7 mouse cellular contexts compared by ENCODE assay signal in the genomic region with DNA sequence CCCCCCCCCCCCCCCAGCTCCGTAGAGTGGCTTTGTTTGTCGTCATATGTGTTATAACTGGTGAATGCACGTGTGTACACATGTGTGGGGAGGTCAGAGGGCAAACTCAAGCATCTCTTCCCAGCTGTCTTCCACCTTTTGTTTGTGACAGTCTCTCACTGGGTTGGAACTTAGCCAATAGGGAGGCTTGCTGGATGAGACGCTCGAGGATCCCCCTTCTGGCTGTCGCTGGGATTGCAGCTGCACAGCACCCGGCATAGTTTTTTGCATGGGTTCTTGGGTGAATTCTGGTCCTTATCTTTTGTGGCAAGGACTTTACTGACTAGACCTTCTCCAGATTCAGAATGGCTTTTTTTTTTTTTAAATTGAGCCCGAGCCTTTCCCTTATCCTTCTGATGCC.
A peak's percentile ranks its signal among the peaks of the same experiment; 100 is the strongest.
DNase-seq lines count a peak whose midpoint lies in the region; ATAC-seq and TF ChIP-seq lines count a peak whose summit lies in the region.

No protein-coding gene starts in this region.

- 27% methylated on average over 8 of the region's 8 CpGs for WGBS in forebrain, embryonic 14.5 days
- WGBS in intestine, postnatal 0 days: 35% methylated on average over 8 of the region's 8 CpGs
- WGBS in liver, postnatal 0 days (ENCODE audit: insufficient replicate concordance): 19% methylated on average over 8 of the region's 8 CpGs
- WGBS in small intestine, adult 2 months: 21% methylated on average over 8 of the region's 8 CpGs

- no peaks in the 10 kb centered on the region for H3K4me1 ChIP-seq in forebrain, embryonic 14.5 days (ENCODE audit: control insufficient read depth, insufficient read depth, low read length)
- H3K4me1 ChIP-seq in intestine, postnatal 0 days (replicated peaks; ENCODE audit: control insufficient read depth, insufficient read depth, low read length): no peaks in the 10 kb centered on the region
- no peaks in the 10 kb centered on the region for H3K4me1 ChIP-seq in liver, postnatal 0 days (ENCODE audit: insufficient read depth)
- H3K4me1 ChIP-seq in small intestine, adult 2 months (ENCODE audit: control insufficient read depth, insufficient read depth, insufficient read length, low read length): no peaks in the 10 kb centered on the region

- no peaks in the 10 kb centered on the region for H3K27me3 ChIP-seq in forebrain, embryonic 14.5 days (replicated peaks; ENCODE audit: control insufficient read depth, insufficient read depth, low read length)
- no peaks in the 10 kb centered on the region for H3K27me3 ChIP-seq in intestine, postnatal 0 days (replicated peaks; ENCODE audit: control insufficient read depth, insufficient read depth, low read length)
- no peaks in the 10 kb centered on the region for H3K27me3 ChIP-seq in liver, postnatal 0 days (ENCODE audit: insufficient read depth, low read length)
- H3K27me3 ChIP-seq in small intestine, adult 2 months (ENCODE audit: control insufficient read depth, insufficient read depth, low read length): no peaks in the 10 kb centered on the region

- TF ChIP-seq EP300 in liver, postnatal 0 days (IDR thresholded peaks at IDR 0.05; ENCODE audit: low read depth): no peak

- H3K9ac ChIP-seq in forebrain, embryonic 14.5 days (ENCODE audit: low read length): no peak overlapping the region
- H3K9ac ChIP-seq in intestine, postnatal 0 days (ENCODE audit: low read depth, low read length): no peak overlapping the region
- H3K9ac ChIP-seq in liver, postnatal 0 days (replicated peaks): no peak overlapping the region

- TF ChIP-seq CTCF in brain, embryonic 14.5 days (IDR thresholded peaks at IDR 0.05; ENCODE audit: borderline replicate concordance, extremely low read depth, insufficient read depth, insufficient read length): peak; percentile 75
- TF ChIP-seq CTCF in intestine, postnatal 0 days (IDR thresholded peaks at IDR 0.05; ENCODE audit: low read depth): peak; percentile 76
- peak; percentile 60 for TF ChIP-seq CTCF in liver, postnatal 0 days (IDR thresholded peaks at IDR 0.05; ENCODE audit: low read depth)
- TF ChIP-seq CTCF in small intestine, adult 2 months (IDR thresholded peaks at IDR 0.05; ENCODE audit: extremely low read depth, insufficient read length, insufficient replicate concordance, low read depth, low read length): peak; percentile 54; the same call in 1 of the 2 replicates

- no peak overlapping the region for H3K4me2 ChIP-seq in forebrain, embryonic 14.5 days (ENCODE audit: low read length)
- H3K4me2 ChIP-seq in intestine, postnatal 0 days (replicated peaks; ENCODE audit: low read depth): no peak overlapping the region
- no peak overlapping the region for H3K4me2 ChIP-seq in liver, postnatal 0 days (ENCODE audit: low read depth, low read length)

- H3K4me3 ChIP-seq in forebrain, embryonic 14.5 days (ENCODE audit: low read depth, low read length): no peak overlapping the region
- H3K4me3 ChIP-seq in intestine, postnatal 0 days (ENCODE audit: low read depth, low read length): no peak overlapping the region
- H3K4me3 ChIP-seq in liver, postnatal 0 days (ENCODE audit: low read depth, low read length): no peak overlapping the region
- no peak overlapping the region for H3K4me3 ChIP-seq in small intestine, adult 2 months (ENCODE audit: low read depth, low read length)

- no peaks in the 10 kb centered on the region for H3K9me3 ChIP-seq in forebrain, embryonic 14.5 days (replicated peaks; ENCODE audit: control insufficient read depth, low read length)
- H3K9me3 ChIP-seq in intestine, postnatal 0 days (ENCODE audit: control insufficient read depth): no peaks in the 10 kb centered on the region
- H3K9me3 ChIP-seq in liver, postnatal 0 days (ENCODE audit: low read length): no peaks in the 10 kb centered on the region

- no peak overlapping the region for H3K27ac ChIP-seq in forebrain, embryonic 14.5 days (ENCODE audit: low read depth, low read length)
- H3K27ac ChIP-seq in intestine, postnatal 0 days (ENCODE audit: low read depth, low read length): no peak overlapping the region
- no peak overlapping the region for H3K27ac ChIP-seq in liver, postnatal 0 days (ENCODE audit: low read depth)
- H3K27ac ChIP-seq in small intestine, adult 2 months (ENCODE audit: insufficient read depth, low read depth, low read length): no peak overlapping the region

- DNase-seq in urinary bladder, adult 2 months (ENCODE audit: low spot score): peak; percentile 29
- no peak for DNase-seq in urinary bladder, postnatal 10 days (ENCODE audit: low spot score)
- peak; percentile 78 for DNase-seq in brain, embryonic 14.5 days (ENCODE audit: low read depth)
- peak; percentile 84 for DNase-seq in forebrain, embryonic 14.5 days (ENCODE audit: low spot score)
- peak; percentile 50 for DNase-seq in liver, postnatal 0 days

- TF ChIP-seq POLR2A in brain, embryonic 14.5 days (IDR thresholded peaks at IDR 0.05; ENCODE audit: borderline replicate concordance, extremely low read depth, insufficient read depth, insufficient read length, poor library complexity, severe bottlenecking): no peak
- TF ChIP-seq POLR2A in small intestine, adult 2 months (IDR thresholded peaks at IDR 0.05; ENCODE audit: low read depth, low read length): no peak

- no peaks in the 10 kb centered on the region for H3K36me3 ChIP-seq in forebrain, embryonic 14.5 days (ENCODE audit: control insufficient read depth, insufficient read depth, low read length)
- H3K36me3 ChIP-seq in intestine, postnatal 0 days (ENCODE audit: control insufficient read depth, insufficient read depth): no peaks in the 10 kb centered on the region
- no peaks in the 10 kb centered on the region for H3K36me3 ChIP-seq in liver, postnatal 0 days (replicated peaks; ENCODE audit: insufficient read depth, low read length)
- H3K36me3 ChIP-seq in small intestine, adult 2 months (ENCODE audit: control insufficient read depth, insufficient read depth, low read length): no peaks in the 10 kb centered on the region

- ATAC-seq in forebrain, embryonic 14.5 days: no peak
- ATAC-seq in intestine, postnatal 0 days: no peak
- no peak for ATAC-seq in liver, postnatal 0 days
